ENCODE assay signal across 8 mouse cellular contexts in the genomic region with DNA sequence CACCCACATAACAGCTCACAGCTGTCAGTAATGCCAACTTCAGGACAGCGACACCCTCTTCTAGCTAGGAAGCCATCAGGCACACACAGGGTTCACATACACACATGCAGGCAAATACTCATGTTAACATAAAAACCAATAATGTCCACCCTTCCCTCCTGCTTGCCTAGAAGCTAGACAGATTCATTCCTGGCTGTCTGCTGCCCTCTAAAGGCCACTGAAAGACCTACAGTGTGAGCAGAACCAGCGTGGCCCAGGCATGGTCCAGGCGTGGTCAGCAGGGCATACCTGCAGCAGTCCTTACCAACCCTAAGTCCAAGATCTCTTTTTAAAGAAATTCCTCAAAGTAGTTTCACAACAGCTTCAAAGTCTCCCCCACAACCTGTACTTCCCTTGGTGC. TPM values are rescaled to one million over a fixed set of nuclear protein-coding genes. Genes with fewer than 3 reads are reported as not detected.
DNase-seq lines count a peak whose midpoint lies in the region; ATAC-seq lines count a peak whose summit lies in the region.

No protein-coding gene starts in this region.

- peak; percentile 83 for ATAC-seq in megakaryocyte progenitor cell, adult 5-6 weeks (replicated peaks; ENCODE audit: poor library complexity)

- DNase-seq in layer of hippocampus, adult 18-20 months (ENCODE audit: low spot score in 2 of 2) = peak; percentile 32 to 69
- DNase-seq in layer of hippocampus, adult 9-10 months (ENCODE audit: low spot score) = no peak
- DNase-seq in MN1 (ENCODE audit: low spot score) = peak; percentile 26
- peak; percentile 76 to 77 for DNase-seq in cerebellum, postnatal 14 days
- peak; percentile 22 for DNase-seq in gastrocnemius, postnatal 14 days
- DNase-seq in layer of hippocampus, postnatal 10 days (ENCODE audit: low spot score in 2 of 2) = peak; percentile 70 to 73
- peak; percentile 66 for DNase-seq in testis, postnatal 10 days (ENCODE audit: low spot score)

- intact Hi-C loops in gastrocnemius, postnatal 14 days (cut with DNase I; ENCODE audit: low total_unique reads) = no loop called here

RNA-seq across cellular contexts. Expression of a gene that starts 43.0 kb away (rescaled TPM):
- 10 to 100 TPM; 31.9 to 35.6 TPM for total RNA-seq in layer of hippocampus, adult 18-20 months (2021)
- total RNA-seq in gastrocnemius, postnatal 14 days (2021) = 1 to 10 TPM; 8.9 to 9.5 TPM
- 10 to 100 TPM; 33.0 to 33.5 TPM for total RNA-seq in layer of hippocampus, postnatal 10 days (2021)
- 46.9 and 56.7 TPM in 2 replicates for total RNA-seq in megakaryocyte progenitor cell, adult 5-6 weeks (2015)
- 53.9 and 54.7 TPM in 2 replicates for total RNA-seq in megakaryocyte progenitor cell, adult 5-6 weeks (2017)

RNA-seq across cellular contexts. Expression of a gene that starts 56.2 kb away (rescaled TPM):
- total RNA-seq in layer of hippocampus, adult 18-20 months (2021) = not detected
- total RNA-seq in gastrocnemius, postnatal 14 days (2021) = not detected
- not detected for total RNA-seq in layer of hippocampus, postnatal 10 days (2021)
- total RNA-seq in megakaryocyte progenitor cell, adult 5-6 weeks (2015) = not detected in 2 replicates
- total RNA-seq in megakaryocyte progenitor cell, adult 5-6 weeks (2017) = not detected in 2 replicates
